Mouse (Mus musculus) midbrain, embryonic 16.5 days (tissue): Measurements from ENCODE around the gene Stoml3. TPM values are rescaled to one million over a fixed set of nuclear protein-coding genes. Genes with fewer than 3 reads are reported as not detected.

Experiments
- ATAC-seq: fragments of 200-750 bp; cut with Nextera tagmentation; 2 replicates; pipeline ENCODE4 v1.8.0; 2017; ENCODE audit warnings: moderate TSS enrichment
- H3K27ac ChIP-seq: fragments of 300-500 bp; sonication (generic); 2 replicates; pipeline ENCODE4 v1.5.1; 2014; ENCODE audit warnings: mild to moderate bottlenecking, low read length, mixed read lengths
- H3K27me3 ChIP-seq: fragments of 300-500 bp; sonication (generic); 2 replicates; pipeline ENCODE4 v1.6.1; 2014; ENCODE audit warnings: low read depth, low read length, mixed read lengths; ENCODE audit not compliant: control insufficient read depth, insufficient read depth
- H3K36me3 ChIP-seq: fragments of 300-500 bp; sonication (generic); 2 replicates; pipeline ENCODE4 v1.6.1; 2014; ENCODE audit warnings: mild to moderate bottlenecking, low read length, moderate library complexity, mixed read lengths; ENCODE audit not compliant: control insufficient read depth, insufficient read depth
- H3K4me1 ChIP-seq: fragments of 300-500 bp; sonication (generic); 2 replicates; pipeline ENCODE4 v1.6.1; 2014; ENCODE audit warnings: mild to moderate bottlenecking, low read length, mixed read lengths; ENCODE audit not compliant: control insufficient read depth, insufficient read depth
- H3K4me2 ChIP-seq: fragments of 300-500 bp; sonication (generic); 2 replicates; pipeline ENCODE4 v1.6.1; 2014; ENCODE audit warnings: mild to moderate bottlenecking, low read length, mixed read lengths
- H3K4me3 ChIP-seq: fragments of 300-500 bp; sonication (generic); 2 replicates; pipeline ENCODE4 v1.5.1; 2014; ENCODE audit warnings: low read depth, mild to moderate bottlenecking, low read length, moderate library complexity, mixed read lengths
- H3K9ac ChIP-seq: fragments of 300-500 bp; sonication (generic); 2 replicates; pipeline ENCODE4 v1.6.1; 2014; ENCODE audit warnings: low read depth, low read length, mixed read lengths
- H3K9me3 ChIP-seq: fragments of 300-500 bp; sonication (generic); replicated peaks from 2 replicates; pipeline ENCODE4 v1.6.1; 2014; ENCODE audit warnings: mild to moderate bottlenecking, low read length, mixed read lengths; ENCODE audit not compliant: control insufficient read depth, poor library complexity, severe bottlenecking
- WGBS: fragments of 180-500 bp; shearing (Covaris S2); extraction: QIAGEN DNeasy Blood & Tissue Kit; methylation state at CpG from one replicate; pipeline ENCODE4 v1.1.7; 2014; 5-methylcytosine and 5-hydroxymethylcytosine counted together
- polyA plus RNA-seq: library from polyadenylated mRNA; unstranded; fragments of >200 nt; fragmentation: Nextera tagmentation; extraction: Ambion mirVana; gene quantifications from 2 replicates; pipeline ENCODE4 v1.2.1, GENCODE M21; 2015

Stoml3 gene
- polyA plus RNA-seq, 1 experiment from 2014 or later = not detected

DNA sequence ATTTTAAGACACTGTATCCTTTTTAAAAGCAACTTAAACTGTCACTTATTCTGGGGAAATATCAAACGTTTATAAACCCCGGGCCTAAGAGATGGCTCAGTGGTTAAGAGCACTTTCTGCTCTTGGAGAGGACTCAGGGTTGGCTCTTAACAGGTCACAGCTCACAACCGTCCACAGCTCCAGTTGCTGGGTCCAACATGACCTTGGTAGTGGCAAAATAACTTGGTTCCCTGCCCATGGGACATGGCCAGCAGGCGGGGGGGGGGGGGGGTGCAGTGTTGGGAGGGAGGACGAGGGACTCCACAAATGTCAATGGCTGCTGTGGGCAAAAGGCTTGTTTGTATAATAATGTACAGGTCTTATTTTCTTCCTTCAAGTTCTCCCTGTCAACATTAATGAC lies 21.1 kb upstream of the Stoml3 start:
- Histone ChIP-seq H3K27me3 (no peaks in the 10 kb centered on the region), H3K9me3 (no peaks in the 10 kb centered on the region), H3K9ac (no peak overlapping the region), H3K4me3 (no peak overlapping the region), H3K27ac (no peak overlapping the region), H3K4me2 (no peak overlapping the region), H3K36me3 (peaks cover 10% of the 10 kb centered on the region; the same call in 1 of the 2 replicates), H3K4me1 (peaks cover 38% of the 10 kb centered on the region)
- WGBS = 82% methylated on average over 5 of the region's 5 CpGs
- no peak for ATAC-seq

DNA sequence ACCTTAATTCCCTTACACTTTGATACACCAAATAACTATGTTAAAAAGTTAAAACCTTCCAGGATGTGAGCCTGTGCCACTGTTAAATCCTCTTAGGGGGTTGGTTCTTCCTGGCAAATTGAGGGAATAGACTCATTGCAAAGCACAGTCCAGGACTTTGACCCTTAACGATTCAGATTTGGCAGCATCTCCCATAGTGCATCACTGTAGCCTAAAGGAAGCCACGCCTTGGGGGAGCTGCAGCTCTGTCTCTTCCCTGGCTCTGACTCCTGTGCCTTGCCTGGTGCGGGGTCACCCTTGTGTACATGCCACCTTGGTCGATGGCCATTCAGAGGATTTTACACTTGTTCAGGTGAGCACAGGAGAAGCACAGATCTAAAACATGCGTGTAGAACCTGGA lies 18.8 kb upstream of the Stoml3 start:
- peaks cover 24% of the 10 kb centered on the region for H3K36me3 ChIP-seq
- no peak overlapping the region for H3K4me2 ChIP-seq
- no peaks in the 10 kb centered on the region for H3K9me3 ChIP-seq
- H3K4me3 ChIP-seq = no peak overlapping the region
- no peak overlapping the region for H3K27ac ChIP-seq
- no peak overlapping the region for H3K9ac ChIP-seq
- H3K4me1 ChIP-seq = peaks cover 35% of the 10 kb centered on the region
- no peak for ATAC-seq
- 96% methylated on average over 5 of the region's 5 CpGs for WGBS
- H3K27me3 ChIP-seq = no peaks in the 10 kb centered on the region

DNA sequence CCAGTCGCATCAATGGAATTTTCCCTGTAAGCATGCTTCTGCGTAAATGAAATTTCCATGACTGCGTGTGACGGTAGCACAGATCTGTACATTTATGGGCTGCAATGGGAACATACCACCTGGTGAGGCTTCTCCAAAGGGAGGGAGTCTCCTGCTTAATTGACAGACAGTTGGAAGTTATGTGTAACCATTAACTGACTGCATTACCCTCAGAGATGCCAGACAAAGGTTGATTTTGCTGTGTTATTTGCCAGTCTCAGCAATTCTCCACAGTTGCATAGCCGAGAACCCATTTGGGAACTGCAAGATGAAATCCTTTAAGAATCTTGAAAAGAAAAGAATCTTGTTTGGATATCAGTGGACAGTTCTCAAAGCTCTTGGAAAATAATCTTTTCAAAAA lies 16.4 kb upstream of the Stoml3 start:
- Histone ChIP-seq H3K9me3 (no peaks in the 10 kb centered on the region), H3K4me3 (no peak overlapping the region), H3K27ac (no peak overlapping the region), H3K9ac (no peak overlapping the region), H3K4me2 (no peak overlapping the region), H3K27me3 (no peaks in the 10 kb centered on the region), H3K36me3 (peaks cover 25% of the 10 kb centered on the region), H3K4me1 (peaks cover 11% of the 10 kb centered on the region)
- WGBS = 95% methylated on average over 5 of the region's 5 CpGs
- ATAC-seq = no peak

DNA sequence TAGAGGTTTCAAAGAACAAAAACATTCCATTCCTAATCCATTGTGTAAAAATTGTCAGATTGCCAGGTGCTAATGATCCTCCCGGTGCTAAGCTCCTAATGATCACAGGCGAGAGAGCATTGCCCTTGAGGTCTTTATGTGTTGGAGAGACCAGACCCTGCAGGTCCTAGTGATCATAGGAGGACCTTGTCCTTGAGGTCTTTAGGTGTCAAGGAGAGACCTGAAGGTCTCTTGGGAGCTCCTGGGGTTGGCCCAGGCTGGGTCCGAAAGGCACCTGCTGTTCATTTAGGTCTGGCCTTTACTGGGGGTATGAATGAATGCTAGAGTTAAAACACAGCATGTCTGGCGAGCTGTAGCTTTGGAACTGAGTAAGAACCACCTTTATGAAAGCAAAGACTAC lies 14.3 kb upstream of the Stoml3 start:
- H3K9ac ChIP-seq = no peak overlapping the region
- H3K4me2 ChIP-seq = no peak overlapping the region
- no peaks in the 10 kb centered on the region for H3K9me3 ChIP-seq
- H3K4me3 ChIP-seq = no peak overlapping the region
- peaks cover 38% of the 10 kb centered on the region for H3K36me3 ChIP-seq
- no peaks in the 10 kb centered on the region for H3K4me1 ChIP-seq
- no peak overlapping the region for H3K27ac ChIP-seq
- no peaks in the 10 kb centered on the region for H3K27me3 ChIP-seq
- WGBS = 74% methylated on average over 4 of the region's 4 CpGs
- ATAC-seq = no peak

GRCm38 (mm10) chr3:53475889-53476288 lies 12.6 kb upstream of the Stoml3 start:
- Histone ChIP-seq H3K4me3 (no peak overlapping the region), H3K27me3 (no peaks in the 10 kb centered on the region), H3K9me3 (no peaks in the 10 kb centered on the region), H3K9ac (no peak overlapping the region), H3K36me3 (peaks cover 40% of the 10 kb centered on the region), H3K27ac (no peak overlapping the region), H3K4me2 (no peak overlapping the region), H3K4me1 (no peaks in the 10 kb centered on the region)
- WGBS = 50% methylated on average over 6 of the region's 6 CpGs
- ATAC-seq = peak; percentile 72; the same call in 1 of the 2 replicates

- no peak overlapping the region for H3K4me2 ChIP-seq
- H3K4me1 ChIP-seq = no peaks in the 10 kb centered on the region
- 90% methylated on average over 17 of the region's 17 CpGs for WGBS
- ATAC-seq = no peak
- peaks cover 42% of the 10 kb centered on the region for H3K36me3 ChIP-seq
- H3K4me3 ChIP-seq = no peak overlapping the region
- H3K27ac ChIP-seq = no peak overlapping the region
- H3K9me3 ChIP-seq = no peaks in the 10 kb centered on the region
- no peak overlapping the region for H3K9ac ChIP-seq
- H3K27me3 ChIP-seq = no peaks in the 10 kb centered on the region
Measured at GRCm38 (mm10) chr3:53477468-53477867, 11.0 kb upstream of the Stoml3 start.

GRCm38 (mm10) chr3:53478419-53479046 lies 9.9 kb upstream of the Stoml3 start:
- 96% methylated on average over 30 of the region's 30 CpGs for WGBS
- no peak overlapping the region for H3K4me2 ChIP-seq
- no peak overlapping the region for H3K9ac ChIP-seq
- no peaks in the 10 kb centered on the region for H3K9me3 ChIP-seq
- peaks cover 33% of the 10 kb centered on the region for H3K36me3 ChIP-seq
- ATAC-seq = no peak
- no peaks in the 10 kb centered on the region for H3K4me1 ChIP-seq
- H3K4me3 ChIP-seq = no peak overlapping the region
- H3K27me3 ChIP-seq = no peaks in the 10 kb centered on the region
- H3K27ac ChIP-seq = no peak overlapping the region

DNA sequence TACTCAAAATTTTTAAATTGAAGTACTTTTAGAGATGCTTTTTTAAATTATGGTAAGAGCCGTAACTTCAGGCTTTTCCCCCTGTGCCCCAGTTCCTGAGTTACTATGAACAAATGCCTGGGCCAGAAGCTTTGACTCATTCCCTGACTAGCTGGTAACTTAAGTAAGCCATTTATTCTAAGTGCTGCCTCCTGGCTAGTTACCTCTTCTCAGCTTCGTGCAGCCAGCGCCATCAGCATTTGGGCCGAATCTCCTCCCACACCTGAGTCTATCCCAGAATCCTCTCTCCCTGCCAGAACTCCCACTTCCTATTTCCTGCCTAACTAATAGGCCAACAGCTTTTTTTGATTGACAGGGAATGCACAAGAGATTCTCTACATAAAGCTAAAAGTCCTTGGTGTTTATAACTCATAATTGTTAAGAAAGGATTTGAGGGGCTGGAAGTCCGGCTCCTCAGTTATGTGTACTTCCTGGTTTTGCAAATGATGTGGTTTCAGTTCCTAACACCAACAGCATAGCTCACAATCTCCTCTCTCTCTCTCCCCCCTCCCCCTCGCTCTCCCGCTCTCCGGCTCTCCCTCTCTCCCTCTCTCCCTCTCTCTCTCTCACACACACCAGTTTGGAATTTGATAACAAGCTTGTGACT lies 4.9 kb upstream of the Stoml3 start:
- Histone ChIP-seq H3K4me1 (no peaks in the 10 kb centered on the region), H3K4me2 (no peak overlapping the region), H3K9me3 (no peaks in the 10 kb centered on the region), H3K27me3 (no peaks in the 10 kb centered on the region), H3K4me3 (no peak overlapping the region), H3K27ac (no peak overlapping the region), H3K9ac (no peak overlapping the region), H3K36me3 (peaks cover 20% of the 10 kb centered on the region)
- ATAC-seq = no peak
- WGBS = 91% methylated on average over 8 of the region's 8 CpGs

- no peaks in the 10 kb centered on the region for H3K27me3 ChIP-seq
- no peaks in the 10 kb centered on the region for H3K4me1 ChIP-seq
- peaks cover 6% of the 10 kb centered on the region; the same call in 1 of the 2 replicates for H3K36me3 ChIP-seq
- WGBS = 90% methylated on average over 10 of the region's 10 CpGs
- H3K4me2 ChIP-seq = no peak overlapping the region
- no peak overlapping the region for H3K4me3 ChIP-seq
- no peaks in the 10 kb centered on the region for H3K9me3 ChIP-seq
- H3K9ac ChIP-seq = no peak overlapping the region
- no peak overlapping the region for H3K27ac ChIP-seq
- no peak for ATAC-seq
Measured at GRCm38 (mm10) chr3:53486561-53486960, 1.9 kb upstream of the Stoml3 start.
